Mouse (Mus musculus) lung, adult 10 weeks (tissue): ENCODE results near the gene Gm4737. TPM values are rescaled to one million over a fixed set of nuclear protein-coding genes. Genes with fewer than 3 reads are reported as not detected.

Experiments used
- polyA plus RNA-seq: library from polyadenylated mRNA; stranded (reverse); fragments of 350-450 nt; fragmentation: Illumina TruSeq; extraction: RNeasy Lipid Tissue Mini Kit (QIAGEN cat#74804); gene quantifications from one replicate; pipeline ENCODE4 v1.2.3, GENCODE M21; 2014; ENCODE audit warnings: low read depth, low replicate concordance; ENCODE audit not compliant: insufficient read depth

Gene Gm4737
- 0.79 TPM for polyA plus RNA-seq

DNA sequence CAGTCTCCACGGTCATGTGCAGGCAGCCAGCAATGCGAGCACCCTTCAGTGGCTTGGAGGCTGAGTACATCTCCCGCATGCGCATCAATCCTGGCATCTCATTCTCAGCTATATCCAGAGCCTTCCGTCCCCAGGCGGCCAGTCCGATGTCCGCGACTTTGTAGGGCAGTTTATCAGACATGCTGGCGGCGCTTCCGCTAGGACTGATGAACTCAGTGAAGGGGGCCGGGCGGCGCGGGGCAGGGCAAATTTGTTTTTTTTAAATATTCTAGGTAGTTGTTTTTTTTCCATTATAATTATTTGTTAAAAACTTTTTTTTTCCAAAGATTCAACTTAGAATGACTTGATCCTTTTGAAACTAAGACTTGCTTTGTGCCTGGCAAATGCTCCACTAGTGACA, at the start of gene Gm4737:
Gm4737 (minus strand) TSS at position 246 of the 400 bp plus-strand sequence.

DNA sequence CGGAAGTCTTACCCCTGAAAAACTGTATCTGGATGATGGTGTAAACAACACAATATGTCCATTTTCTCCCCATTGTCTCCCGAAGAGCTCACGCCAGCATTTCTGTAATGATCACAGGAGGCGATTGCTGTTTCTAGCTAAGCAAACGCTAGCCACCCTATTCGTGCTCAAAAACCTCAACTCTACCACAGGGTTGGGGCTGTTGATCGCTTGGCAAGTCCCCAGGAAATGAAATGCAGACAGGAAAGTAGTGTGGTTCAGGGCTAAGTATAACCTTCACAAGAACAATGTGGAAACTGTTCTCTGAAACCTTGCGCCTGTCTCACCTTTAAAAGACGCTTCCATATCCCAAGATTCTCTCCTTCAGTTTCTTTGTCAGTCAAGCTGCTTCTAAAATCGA, 34.9 kb downstream of the Gm4737 start, which contains the start of gene Cd96:
Cd96 (minus strand) TSS at position 232 of the 400 bp plus-strand sequence.

Other genes with a start within 250 kb of the Gm4737 start
- 28.2 TPM for gene Phldb2, start 201.5 kb downstream of the Gm4737 start, polyA plus RNA-seq
- 0.46 TPM for gene Plcxd2, start 144.9 kb downstream of the Gm4737 start, polyA plus RNA-seq
- gene Cd96, start 34.8 kb downstream of the Gm4737 start, polyA plus RNA-seq: 1.4 TPM